Mouse (Mus musculus) thymus, adult 2 months (tissue): Measurements from ENCODE around the gene Ttll2.
"Not testable (repeated sequence)": the region's sequence is repeated elsewhere in the genome, so short reads cannot be mapped to it uniquely, and the experiment has no call there.

Source experiments
- CTCF ChIP-seq: fragments of 200-500 bp; IDR thresholded peaks from 2 replicates; pipeline ENCODE4 v1.5.1; 2012; ENCODE audit warnings: mild to moderate bottlenecking, control low read depth, low read length, moderate library complexity, borderline replicate concordance; ENCODE audit not compliant: control insufficient read depth, poor library complexity, insufficient read depth; ENCODE audit errors: extremely low read depth
- POLR2A ChIP-seq: fragments of 200-500 bp; IDR thresholded peaks from 2 replicates; pipeline ENCODE4 v1.6.1; 2012; ENCODE audit warnings: mild to moderate bottlenecking, low read length, control low read depth, moderate library complexity; ENCODE audit not compliant: control insufficient read depth, poor library complexity, insufficient read depth; ENCODE audit errors: extremely low read depth

GRCm38 (mm10) chr17:7366676-7367374, 14.3 kb upstream of the Ttll2 start:
- not testable (repeated sequence) for TF ChIP-seq CTCF, POLR2A
